Mouse (Mus musculus) liver, embryonic 14.5 days (tissue): ENCODE measurements around the gene Pla2g6.

Experiments
- CTCF ChIP-seq: IDR thresholded peaks from 2 replicates; pipeline ENCODE4 v1.5.1; 2016; ENCODE audit warnings: antibody characterized with exemption, low read depth, control low read depth
- EP300 ChIP-seq: IDR thresholded peaks from 2 replicates; pipeline ENCODE4 v1.6.1; 2016; ENCODE audit warnings: antibody characterized with exemption, low read depth

GRCm38 (mm10) chr15:79254661-79255060 is 73.5 kb downstream of the Pla2g6 start, which contains the start of gene Slc16a8:
- no peak for TF ChIP-seq CTCF
- no peak for TF ChIP-seq EP300
